Mouse (Mus musculus): ENCODE results near the gene Accsl.

The Accsl gene

DNA sequence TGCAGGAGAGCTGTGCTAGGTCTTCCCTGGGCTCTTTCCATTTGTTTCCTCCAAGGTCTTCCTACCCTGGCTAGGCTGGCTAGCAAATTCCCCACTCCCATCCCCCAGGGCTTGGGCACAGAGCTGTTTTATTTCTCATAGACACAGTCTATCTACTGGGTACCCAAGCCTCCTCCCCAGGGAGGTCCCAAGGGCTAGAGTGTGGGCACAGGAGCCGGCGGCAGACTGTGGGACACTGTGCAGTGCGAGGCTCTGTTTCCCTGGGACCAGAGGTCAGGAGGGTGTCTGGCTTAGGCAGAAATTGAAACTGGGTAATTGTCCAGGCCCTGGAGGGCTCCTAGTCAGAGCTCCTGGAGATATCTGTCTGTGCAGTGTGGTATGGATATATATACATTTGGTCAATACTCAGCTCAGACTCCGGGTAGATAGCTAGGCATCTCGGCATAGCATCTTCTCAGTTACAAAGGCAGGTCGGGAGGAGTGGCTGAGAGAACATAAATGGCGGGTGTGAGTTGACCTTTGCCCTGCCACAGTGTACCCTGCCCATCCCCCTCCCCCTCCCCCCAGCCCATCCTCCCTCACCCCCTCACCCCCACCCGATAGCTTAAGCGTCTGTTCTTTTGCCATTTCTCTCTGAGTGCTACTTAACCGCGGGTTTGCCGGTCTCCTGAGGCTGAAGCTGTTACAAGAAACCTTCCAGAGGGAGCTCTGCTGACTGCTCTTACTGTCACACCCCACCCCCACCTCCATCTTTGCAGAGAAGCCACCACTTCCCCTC, 4.7 kb upstream of the Accsl start:
- no peak for DNase-seq

- no peak for DNase-seq
Measured at GRCm38 (mm10) chr2:93872257-93872656, 3.3 kb upstream of the Accsl start.

GRCm38 (mm10) chr2:93871411-93871925, 2.5 kb upstream of the Accsl start:
- DNase-seq = no peak

GRCm38 (mm10) chr2:93870842-93871241, 1.9 kb upstream of the Accsl start:
- peak; percentile 69 for DNase-seq

DNA sequence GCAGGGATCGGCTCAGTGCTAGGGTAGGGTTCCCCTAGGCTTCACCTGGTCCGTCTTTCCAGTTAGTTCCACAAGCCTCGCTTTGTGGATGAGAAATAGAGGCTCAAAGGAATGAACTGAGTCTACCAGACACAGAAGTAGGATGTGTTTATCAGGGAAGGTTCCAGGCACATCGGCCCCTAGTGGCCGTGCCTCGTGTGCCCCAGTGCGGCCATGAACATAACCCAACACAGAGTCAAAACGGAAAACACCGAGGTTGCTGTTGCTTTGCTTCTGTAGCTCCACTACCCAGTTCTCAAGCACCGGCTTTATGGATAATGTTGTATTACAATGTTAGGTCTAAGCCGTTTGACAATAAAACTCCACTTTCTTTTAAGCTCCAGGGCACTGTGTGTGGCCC, 391 bp downstream of the Accsl start:
- no peak for DNase-seq

DNA sequence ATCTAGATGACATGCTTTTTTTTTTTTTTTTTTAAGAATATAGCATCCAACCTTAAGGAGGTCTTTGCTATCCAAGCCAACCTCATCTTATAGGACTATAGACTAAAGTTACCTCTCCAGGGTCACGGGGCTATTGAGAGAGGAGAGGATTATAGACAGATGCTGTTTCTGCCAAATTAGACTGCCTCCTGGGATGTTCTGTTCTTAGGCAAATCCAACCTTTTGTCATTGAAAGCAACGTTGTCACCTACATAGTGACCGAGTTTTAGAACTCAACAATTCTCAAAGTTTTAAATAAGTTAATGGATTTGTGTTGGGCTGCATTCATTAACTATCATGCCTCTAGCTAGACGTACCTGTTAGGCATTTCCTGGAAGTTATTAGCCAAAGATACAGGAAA, 5.7 kb downstream of the Accsl start:
- DNase-seq = no peak

DNA sequence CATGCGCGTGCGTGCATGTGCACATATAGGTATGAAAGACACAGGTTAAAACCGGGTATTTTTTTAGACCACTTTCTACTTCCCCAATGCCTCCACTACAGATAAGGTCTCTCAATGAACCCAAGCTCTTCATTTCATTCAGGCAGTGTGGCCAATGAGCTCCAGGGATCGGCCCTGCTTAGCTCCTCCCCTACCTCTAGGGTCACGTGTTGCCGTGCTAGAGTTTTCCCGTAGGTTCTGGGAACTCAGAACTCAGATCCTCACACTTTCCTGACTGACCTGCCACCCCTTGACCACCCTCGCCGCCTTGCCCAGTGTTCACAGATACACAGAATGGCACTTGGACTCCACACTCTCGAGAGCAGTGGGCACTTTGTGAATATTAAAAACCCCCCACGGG, 10.1 kb downstream of the Accsl start:
- no peak for DNase-seq

- DNase-seq = no peak
Measured at GRCm38 (mm10) chr2:93851303-93851702, 17.7 kb downstream of the Accsl start.

- no peak for DNase-seq
Measured at GRCm38 (mm10) chr2:93850317-93850944, 18.5 kb downstream of the Accsl start.

DNA sequence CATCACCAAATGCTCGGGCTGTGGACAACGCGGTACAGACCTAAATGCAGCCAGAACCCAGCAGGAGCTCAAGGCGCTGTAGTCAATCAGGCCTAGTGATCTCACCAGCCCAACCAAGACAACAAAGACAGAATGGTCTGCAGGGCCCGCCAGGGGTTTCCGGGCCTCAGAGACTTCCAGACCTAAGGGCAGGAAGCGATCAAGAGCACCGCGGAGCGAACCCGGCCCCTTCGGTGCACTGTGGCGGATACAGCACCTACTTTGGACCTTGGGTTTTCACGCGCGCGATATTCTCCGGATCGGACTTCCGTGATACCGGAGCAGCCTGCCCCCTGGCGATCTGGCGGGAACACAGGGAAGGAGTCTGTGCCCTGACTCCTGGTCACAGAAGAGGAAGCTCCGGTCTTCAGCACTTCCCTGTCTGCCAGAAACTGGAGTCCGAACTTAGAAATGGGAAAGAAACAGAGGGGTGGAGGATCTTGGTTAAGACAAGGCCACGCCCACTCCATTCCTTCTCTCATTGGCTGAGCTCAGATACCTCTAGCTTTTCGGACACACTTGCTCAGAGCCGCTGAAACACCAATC, 19.4 kb downstream of the Accsl start, which contains the start of gene Accs:
Gene Accs (minus strand): TSS at position 439 of the 585 bp plus-strand sequence.
- peak; percentile 77 for DNase-seq

- no peak for DNase-seq
Measured at GRCm38 (mm10) chr2:93841349-93841748, 27.6 kb downstream of the Accsl start.

GRCm38 (mm10) chr2:93840109-93840508, 28.8 kb downstream of the Accsl start:
- no peak for DNase-seq

- no peak for DNase-seq
Measured at GRCm38 (mm10) chr2:93838931-93839330, 30.0 kb downstream of the Accsl start.

DNA sequence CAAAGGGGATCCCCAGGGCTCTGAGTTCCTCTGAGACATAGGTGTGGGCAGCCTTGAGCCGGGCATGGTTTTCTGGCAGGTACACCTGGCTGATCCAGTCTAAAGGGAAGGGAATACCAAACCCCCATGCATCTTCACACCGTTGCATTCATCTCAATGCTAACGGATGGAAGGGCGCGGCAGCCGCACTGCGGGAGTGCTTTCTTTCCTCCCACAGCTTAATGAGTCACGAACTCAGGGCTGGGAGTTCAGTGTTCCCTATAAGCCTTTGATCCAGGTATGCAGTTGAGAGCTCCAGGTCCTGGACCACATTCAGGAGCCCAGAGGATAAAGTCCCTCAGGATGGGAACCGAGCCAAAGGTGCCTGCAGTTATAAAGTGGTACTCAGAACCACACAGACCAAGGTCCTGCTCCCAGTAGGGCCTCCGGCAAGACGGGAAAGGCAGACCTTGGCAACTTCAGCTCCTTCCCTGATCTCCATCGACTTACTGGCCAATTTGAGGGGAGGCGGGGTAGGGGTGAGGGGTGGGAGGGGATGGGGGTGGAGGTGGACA, 32.6 kb downstream of the Accsl start:
- DNase-seq = no peak

- no peak for DNase-seq
Measured at GRCm38 (mm10) chr2:93835596-93835995, 33.4 kb downstream of the Accsl start.

DNA sequence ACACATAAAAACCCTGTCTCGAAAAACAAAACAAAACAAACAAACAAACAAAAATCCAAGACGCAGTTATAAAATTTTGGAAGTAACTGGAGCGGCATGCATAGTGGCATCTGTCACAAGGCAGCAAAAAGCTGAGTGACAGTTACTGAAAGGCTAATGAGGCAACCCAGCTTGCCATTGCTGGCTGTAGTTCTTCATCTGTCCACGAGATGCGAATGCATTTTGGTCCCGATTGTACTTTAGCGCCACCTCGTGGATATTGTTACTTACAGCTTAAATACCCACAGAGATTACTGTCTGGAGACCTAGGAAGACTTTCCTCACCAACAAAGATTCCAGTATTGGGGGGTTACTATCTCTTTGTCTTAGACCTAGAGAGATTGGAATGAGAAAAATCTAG, 45.4 kb downstream of the Accsl start:
- DNase-seq = peak; percentile 69

GRCm38 (mm10) chr2:93822045-93822749, 46.8 kb downstream of the Accsl start, which contains the start of gene Ext2:
TSS of gene Ext2 (minus strand) at chr2:93822568.
- peak; percentile 71 for DNase-seq

- no peak for DNase-seq
Measured at GRCm38 (mm10) chr2:93817791-93818190, 51.2 kb downstream of the Accsl start.

DNA sequence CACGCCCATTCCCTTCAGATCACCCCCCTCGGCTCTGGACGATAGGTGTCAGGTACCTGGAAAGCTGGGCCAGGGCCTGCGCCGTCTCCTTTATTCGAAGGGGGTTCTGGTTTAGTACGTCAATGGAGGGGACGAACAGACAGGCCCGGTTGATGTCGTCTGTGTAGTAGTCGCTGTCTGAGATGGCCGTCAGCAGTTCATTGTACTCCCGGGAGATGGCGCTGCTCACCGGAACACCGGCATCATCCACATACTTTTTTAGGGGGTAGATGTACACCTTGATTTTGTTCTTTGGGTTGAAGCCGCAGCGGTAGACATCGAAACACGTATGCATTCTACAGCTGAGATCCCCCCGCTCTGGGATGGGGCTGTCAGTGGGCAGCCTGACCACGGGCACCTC, 55.6 kb downstream of the Accsl start:
- DNase-seq = no peak

- no peak for DNase-seq
Measured at GRCm38 (mm10) chr2:93811812-93812211, 57.1 kb downstream of the Accsl start.

DNA sequence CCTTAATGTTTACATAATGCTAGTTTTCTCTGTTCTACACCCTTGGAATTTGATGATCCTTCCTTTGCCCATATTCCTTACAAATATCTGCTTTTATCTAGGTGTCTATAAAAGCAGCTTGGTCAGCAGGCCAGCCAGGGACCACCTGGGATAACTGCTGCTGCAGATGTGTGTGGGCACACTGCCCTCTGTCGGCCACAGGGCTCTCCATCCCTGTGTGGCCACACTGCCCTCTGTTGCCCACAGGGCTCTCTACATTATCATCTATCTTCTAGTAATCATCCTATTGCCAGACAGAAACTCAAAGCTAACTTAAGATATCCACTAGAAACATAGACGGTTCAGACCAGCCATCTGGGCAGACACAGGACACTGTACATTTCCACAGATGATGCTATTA, 59.0 kb downstream of the Accsl start:
- DNase-seq = no peak

DNA sequence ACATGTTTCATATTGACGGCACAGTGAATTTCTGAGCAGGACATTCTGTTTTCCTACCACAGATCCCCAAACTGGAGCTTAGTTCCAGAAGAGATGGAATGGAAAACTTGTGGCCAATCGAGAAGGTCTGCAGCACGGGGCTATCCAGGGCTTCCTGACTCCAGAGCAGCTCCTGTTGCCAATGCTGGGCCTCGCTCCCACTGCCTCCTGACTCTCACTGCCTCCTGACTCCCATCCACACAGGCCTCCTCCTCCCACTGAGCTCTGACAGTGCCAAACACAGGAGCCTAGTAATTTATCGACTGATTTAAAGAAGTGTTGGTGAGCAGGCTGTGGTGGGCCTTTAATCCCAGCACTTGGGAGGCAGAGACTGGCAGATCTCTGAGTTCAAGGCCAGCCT, 60.9 kb downstream of the Accsl start:
- no peak for DNase-seq

GRCm38 (mm10) chr2:93807440-93807839, 61.5 kb downstream of the Accsl start:
- DNase-seq = no peak
